ENCODE assay signal across 16 mouse cellular contexts in the genomic region with DNA sequence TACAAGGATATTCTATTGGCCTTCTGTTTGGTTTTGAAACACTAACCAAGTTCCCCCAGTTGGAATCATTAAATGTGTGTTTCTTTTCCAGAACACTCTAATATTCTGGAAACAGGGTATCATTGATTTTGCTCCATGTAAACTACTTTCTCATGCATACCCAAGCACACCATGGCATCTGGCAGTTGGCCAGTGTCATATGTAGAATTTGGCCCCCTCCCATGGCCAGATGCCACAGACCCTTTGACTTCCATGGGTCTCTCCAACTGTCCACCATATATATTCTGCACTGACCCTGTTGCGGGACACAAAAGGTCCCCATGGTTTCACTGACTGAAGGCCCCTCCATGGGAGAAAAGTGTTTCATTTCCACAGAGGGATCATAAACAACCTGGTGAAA. TPM values are rescaled to one million over a fixed set of nuclear protein-coding genes. Genes with fewer than 3 reads are reported as not detected.
DNase-seq lines count a peak whose midpoint lies in the region; ATAC-seq and TF ChIP-seq lines count a peak whose summit lies in the region.
"Had no signal": no experiment of that assay in that cellular context is flagged by ENCODE, and none has a peak within 500 bp of the region (broad histone marks: within the 10 kb centered on the region; RNA-seq: fewer than 3 reads in every experiment).

No protein-coding gene starts in this region.

- peak; percentile 36 for DNase-seq in hindbrain, postnatal 0 days (ENCODE audit: low spot score)
- DNase-seq in hindbrain, embryonic 14.5 days (ENCODE audit: low spot score), result no peak
- peak; percentile 23 for DNase-seq in midbrain, postnatal 0 days (ENCODE audit: low spot score)
- no peak for DNase-seq in midbrain, embryonic 11.5 days (ENCODE audit: low spot score, missing footprints)
- DNase-seq: adrenal gland, adult 2 months; adrenal gland, postnatal 25 days; cerebellum, adult 11 months; cerebellum, adult 18-20 months; cerebellum, adult 8-10 months; cerebellum, postnatal 36 days; embryo, embryonic 11 days had no signal

- H3K9ac ChIP-seq in hindbrain, postnatal 0 days (replicated peaks; ENCODE audit: low read length), result no peak overlapping the region
- H3K9ac ChIP-seq in hindbrain, embryonic 14.5 days, result no peak overlapping the region
- H3K9ac ChIP-seq in midbrain, postnatal 0 days (replicated peaks; ENCODE audit: low read length, poor library complexity, severe bottlenecking), result no peak overlapping the region
- H3K9ac ChIP-seq in midbrain, embryonic 11.5 days (ENCODE audit: low read length), result no peak overlapping the region
- H3K9ac ChIP-seq: embryonic facial prominence, embryonic 13.5 days; embryonic facial prominence, embryonic 15.5 days; forebrain, embryonic 12.5 days had no signal

- H3K9me3 ChIP-seq in hindbrain, postnatal 0 days (ENCODE audit: low read length), result no peaks in the 10 kb centered on the region
- H3K9me3 ChIP-seq in hindbrain, embryonic 14.5 days (ENCODE audit: control insufficient read depth, low read length), result no peaks in the 10 kb centered on the region
- no peaks in the 10 kb centered on the region for H3K9me3 ChIP-seq in midbrain, postnatal 0 days (ENCODE audit: low read length)
- no peaks in the 10 kb centered on the region for H3K9me3 ChIP-seq in midbrain, embryonic 11.5 days (ENCODE audit: control insufficient read depth, low read length)
- H3K9me3 ChIP-seq: embryonic facial prominence, embryonic 13.5 days; embryonic facial prominence, embryonic 15.5 days; forebrain, embryonic 10.5 days; forebrain, embryonic 12.5 days had no signal

- no peaks in the 10 kb centered on the region for H3K4me1 ChIP-seq in hindbrain, postnatal 0 days (ENCODE audit: insufficient read depth, low read length)
- H3K4me1 ChIP-seq in hindbrain, embryonic 14.5 days (replicated peaks; ENCODE audit: control insufficient read depth, insufficient read depth, low read length), result peaks cover 6% of the 10 kb centered on the region; the same call in 1 of the 2 replicates
- H3K4me1 ChIP-seq in midbrain, postnatal 0 days (ENCODE audit: insufficient read depth, low read length), result no peaks in the 10 kb centered on the region
- peaks cover 10% of the 10 kb centered on the region for H3K4me1 ChIP-seq in midbrain, embryonic 11.5 days (ENCODE audit: control insufficient read depth, insufficient read depth, low read length)
- H3K4me1 ChIP-seq: embryonic facial prominence, embryonic 13.5 days; embryonic facial prominence, embryonic 15.5 days had no signal

- no peak for ATAC-seq in hindbrain, postnatal 0 days
- no peak for ATAC-seq in hindbrain, embryonic 14.5 days (ENCODE audit: low FRiP score)
- no peak for ATAC-seq in midbrain, postnatal 0 days (ENCODE audit: low FRiP score)
- ATAC-seq in midbrain, embryonic 11.5 days (ENCODE audit: low FRiP score), result no peak

- H3K4me2 ChIP-seq in hindbrain, postnatal 0 days (ENCODE audit: low read depth, low read length), result no peak overlapping the region
- no peak overlapping the region for H3K4me2 ChIP-seq in hindbrain, embryonic 14.5 days (replicated peaks)
- no peak overlapping the region for H3K4me2 ChIP-seq in midbrain, postnatal 0 days (ENCODE audit: low read depth, low read length, poor library complexity, severe bottlenecking)
- H3K4me2 ChIP-seq in midbrain, embryonic 11.5 days, result no peak overlapping the region
- H3K4me2 ChIP-seq: embryonic facial prominence, embryonic 13.5 days; embryonic facial prominence, embryonic 15.5 days; forebrain, embryonic 12.5 days had no signal

- no peaks in the 10 kb centered on the region for H3K27me3 ChIP-seq in hindbrain, postnatal 0 days (ENCODE audit: insufficient read depth, low read length)
- H3K27me3 ChIP-seq in hindbrain, embryonic 14.5 days (ENCODE audit: control insufficient read depth, insufficient read depth, low read length), result no peaks in the 10 kb centered on the region
- no peaks in the 10 kb centered on the region for H3K27me3 ChIP-seq in midbrain, postnatal 0 days (ENCODE audit: insufficient read depth, low read length)
- no peaks in the 10 kb centered on the region for H3K27me3 ChIP-seq in midbrain, embryonic 11.5 days (ENCODE audit: control insufficient read depth, insufficient read depth, low read length)
- H3K27me3 ChIP-seq: embryonic facial prominence, embryonic 13.5 days; embryonic facial prominence, embryonic 15.5 days; forebrain, embryonic 12.5 days had no signal

- no peak overlapping the region for H3K27ac ChIP-seq in hindbrain, postnatal 0 days
- no peak overlapping the region for H3K27ac ChIP-seq in hindbrain, embryonic 14.5 days
- no peak overlapping the region for H3K27ac ChIP-seq in midbrain, postnatal 0 days (ENCODE audit: low read depth, low read length)
- no peak overlapping the region for H3K27ac ChIP-seq in midbrain, embryonic 11.5 days (ENCODE audit: low read depth, low read length)
- H3K27ac ChIP-seq: embryonic facial prominence, embryonic 13.5 days; embryonic facial prominence, embryonic 15.5 days; forebrain, embryonic 10.5 days; forebrain, embryonic 12.5 days had no signal

- H3K4me3 ChIP-seq in hindbrain, postnatal 0 days (ENCODE audit: low read length), result no peak overlapping the region
- no peak overlapping the region for H3K4me3 ChIP-seq in hindbrain, embryonic 14.5 days (replicated peaks; ENCODE audit: low read length)
- H3K4me3 ChIP-seq in midbrain, postnatal 0 days (ENCODE audit: low read depth, low read length), result no peak overlapping the region
- H3K4me3 ChIP-seq in midbrain, embryonic 11.5 days (ENCODE audit: low read depth, low read length), result no peak overlapping the region
- H3K4me3 ChIP-seq: embryonic facial prominence, embryonic 13.5 days; embryonic facial prominence, embryonic 15.5 days; erythroblast, embryonic 14.5 days; forebrain, embryonic 10.5 days; forebrain, embryonic 12.5 days had no signal

- H3K36me3 ChIP-seq in hindbrain, postnatal 0 days (ENCODE audit: insufficient read depth, low read length), result no peaks in the 10 kb centered on the region
- H3K36me3 ChIP-seq in hindbrain, embryonic 14.5 days (replicated peaks; ENCODE audit: control insufficient read depth, insufficient read depth), result no peaks in the 10 kb centered on the region
- H3K36me3 ChIP-seq in midbrain, postnatal 0 days (ENCODE audit: insufficient read depth, low read length), result no peaks in the 10 kb centered on the region
- H3K36me3 ChIP-seq in midbrain, embryonic 11.5 days (ENCODE audit: control insufficient read depth, insufficient read depth, low read length), result 0 out of 2 replicates have a peak, but pooled peaks cover 2% of the 10 kb centered on the region

- 71% methylated on average over 1 of the region's 1 CpGs for WGBS in hindbrain, postnatal 0 days
- 81% methylated on average over 1 of the region's 1 CpGs for WGBS in hindbrain, embryonic 14.5 days
- 100% methylated on average over 1 of the region's 1 CpGs for WGBS in midbrain, postnatal 0 days
- 100% methylated on average over 1 of the region's 1 CpGs for WGBS in midbrain, embryonic 11.5 days

- TF ChIP-seq CTCF in hindbrain, postnatal 0 days (IDR thresholded peaks at IDR 0.05; ENCODE audit: low read depth), result no peak
- TF ChIP-seq CTCF in midbrain, postnatal 0 days (IDR thresholded peaks at IDR 0.05), result no peak

RNA-seq across cellular contexts. Expression of a gene that starts 18.7 kb away (rescaled TPM):
- total RNA-seq in hindbrain, postnatal 0 days (2014; rRNA removed), result 21.5 and 38.1 TPM in 2 replicates
- 54.2 and 57.7 TPM in 2 replicates for polyA plus RNA-seq in hindbrain, postnatal 0 days (2015; fragmentation: Nextera tagmentation; extraction: Ambion mirVana)
- polyA plus RNA-seq in hindbrain, embryonic 14.5 days (2014; fragmentation: Nextera tagmentation; extraction: Ambion mirVana), result 64.7 and 67.0 TPM in 2 replicates
- 36.7 and 47.4 TPM in 2 replicates for total RNA-seq in midbrain, postnatal 0 days (2014; rRNA removed)
- 54.3 and 57.9 TPM in 2 replicates for polyA plus RNA-seq in midbrain, postnatal 0 days (2015; fragmentation: Nextera tagmentation; extraction: Ambion mirVana)
- polyA plus RNA-seq in midbrain, embryonic 11.5 days (2014; fragmentation: Nextera tagmentation; extraction: Ambion mirVana), result 87.9 and 91.6 TPM in 2 replicates

RNA-seq across cellular contexts. Expression of a gene that starts 22.9 kb away (rescaled TPM):
- total RNA-seq in hindbrain, postnatal 0 days (2014; rRNA removed), result 0.29 and 4.2 TPM in 2 replicates
- polyA plus RNA-seq in hindbrain, postnatal 0 days (2015; fragmentation: Nextera tagmentation; extraction: Ambion mirVana), result 2.9 and 3.5 TPM in 2 replicates
- polyA plus RNA-seq in hindbrain, embryonic 14.5 days (2014; fragmentation: Nextera tagmentation; extraction: Ambion mirVana), result 1.5 and 2.2 TPM in 2 replicates
- 2.3 and 5.8 TPM in 2 replicates for total RNA-seq in midbrain, postnatal 0 days (2014; rRNA removed)
- polyA plus RNA-seq in midbrain, postnatal 0 days (2015; fragmentation: Nextera tagmentation; extraction: Ambion mirVana), result 3.4 and 3.6 TPM in 2 replicates
- polyA plus RNA-seq in midbrain, embryonic 11.5 days (2014; fragmentation: Nextera tagmentation; extraction: Ambion mirVana), result 0.40 and 0.46 TPM in 2 replicates
- total RNA-seq: adrenal gland, adult 2 months had no signal
- polyA plus RNA-seq: erythroblast, embryonic 14.5 days had no signal

RNA-seq across cellular contexts. Expression of a gene that starts 54.4 kb away (rescaled TPM):
- total RNA-seq in hindbrain, postnatal 0 days (2014; rRNA removed), result 28.5 and 34.5 TPM in 2 replicates
- 14.2 and 15.7 TPM in 2 replicates for polyA plus RNA-seq in hindbrain, postnatal 0 days (2015; fragmentation: Nextera tagmentation; extraction: Ambion mirVana)
- 15.2 and 15.8 TPM in 2 replicates for polyA plus RNA-seq in hindbrain, embryonic 14.5 days (2014; fragmentation: Nextera tagmentation; extraction: Ambion mirVana)
- 19.8 and 31.4 TPM in 2 replicates for total RNA-seq in midbrain, postnatal 0 days (2014; rRNA removed)
- 13.9 and 15.2 TPM in 2 replicates for polyA plus RNA-seq in midbrain, postnatal 0 days (2015; fragmentation: Nextera tagmentation; extraction: Ambion mirVana)
- polyA plus RNA-seq in midbrain, embryonic 11.5 days (2014; fragmentation: Nextera tagmentation; extraction: Ambion mirVana), result 13.5 and 18.1 TPM in 2 replicates

Comparison
In these comparisons a context has a peak if more than half of its experiments do, and no peak if none do; other contexts are left out.
1. DNase-seq: peak in hindbrain, postnatal 0 days (single experiment) and midbrain, postnatal 0 days (single experiment); none in hindbrain, embryonic 14.5 days (single experiment) and midbrain, embryonic 11.5 days (single experiment).